Mouse (Mus musculus): ENCODE measurements around the gene Ehbp1. TPM values are rescaled to one million over a fixed set of nuclear protein-coding genes. Genes with fewer than 3 reads are reported as not detected.

The Ehbp1 gene
- total RNA-seq, 1 experiment from 2014 or later = 21.3 TPM

DNA sequence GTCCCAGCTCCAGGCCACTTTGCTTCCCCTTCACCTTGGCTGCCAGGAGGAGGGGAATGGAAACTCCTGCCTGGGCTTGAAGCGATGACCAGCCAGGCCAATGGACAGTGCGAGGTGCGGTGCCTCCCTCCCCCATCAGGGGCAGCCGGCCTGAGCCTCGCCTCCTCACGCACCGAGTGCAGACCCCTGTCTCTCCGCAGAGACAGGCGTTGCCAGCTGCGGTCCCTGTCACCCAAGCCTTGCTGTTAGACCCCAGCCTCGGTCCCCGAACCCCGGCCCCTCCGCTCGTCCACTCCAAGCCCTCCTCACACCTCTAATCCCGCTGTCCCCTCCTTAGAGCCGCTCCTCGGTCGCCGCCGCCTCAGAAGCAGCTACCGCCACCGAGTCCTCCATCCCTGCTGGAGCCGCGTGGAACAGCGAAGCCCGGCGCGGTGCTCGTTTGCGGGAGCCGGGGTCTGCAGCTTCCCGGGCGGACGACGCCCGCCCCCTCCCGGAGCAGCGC is 55.7 kb downstream of the Ehbp1 start:
- peak; percentile 74 for DNase-seq

- no peak for DNase-seq
These were observed 65.4 kb downstream of the Ehbp1 start for GRCm38 (mm10) chr11:22276656-22277055.

GRCm38 (mm10) chr11:22274144-22274543 is 67.9 kb downstream of the Ehbp1 start:
- DNase-seq = no peak

DNA sequence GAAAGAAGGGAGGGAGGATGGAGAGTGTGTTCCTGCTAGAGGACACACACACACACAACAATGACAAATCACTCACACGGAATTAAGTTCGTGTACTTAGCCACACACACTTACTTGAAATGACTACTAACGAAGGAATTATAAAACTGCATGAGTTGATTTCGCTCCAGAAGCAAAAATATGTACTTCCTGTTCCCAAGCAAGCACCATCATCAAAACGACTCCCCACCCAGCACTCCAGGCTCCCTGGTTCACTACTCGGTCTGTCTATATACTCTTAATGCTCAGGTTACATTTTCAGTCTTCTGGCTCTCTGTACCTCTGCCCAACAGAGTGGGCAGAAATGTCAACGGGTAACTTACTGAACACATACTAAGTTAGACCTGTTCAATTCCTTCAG is 68.7 kb downstream of the Ehbp1 start:
- DNase-seq = no peak

- no peak for DNase-seq
These were observed 70.2 kb downstream of the Ehbp1 start for GRCm38 (mm10) chr11:22271889-22272288.

DNA sequence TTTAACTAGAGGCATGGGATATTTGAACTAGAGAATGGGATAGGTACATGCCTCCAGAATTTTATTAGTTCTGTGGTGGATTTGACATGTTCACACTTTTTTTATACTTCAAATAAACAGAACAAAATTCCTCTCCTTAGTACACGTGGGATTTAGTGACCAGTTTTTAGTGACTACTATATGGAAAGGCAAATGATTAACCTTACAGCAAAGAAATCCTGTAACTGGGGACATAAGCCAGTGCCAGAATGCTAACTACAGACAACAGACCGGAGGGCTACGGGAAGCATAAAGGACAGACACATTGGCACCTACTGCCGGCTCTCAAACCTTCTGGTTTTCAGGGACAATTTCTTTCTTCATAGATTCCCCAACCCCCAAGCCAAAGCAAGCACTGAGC is 72.4 kb downstream of the Ehbp1 start:
- no peak for DNase-seq

DNA sequence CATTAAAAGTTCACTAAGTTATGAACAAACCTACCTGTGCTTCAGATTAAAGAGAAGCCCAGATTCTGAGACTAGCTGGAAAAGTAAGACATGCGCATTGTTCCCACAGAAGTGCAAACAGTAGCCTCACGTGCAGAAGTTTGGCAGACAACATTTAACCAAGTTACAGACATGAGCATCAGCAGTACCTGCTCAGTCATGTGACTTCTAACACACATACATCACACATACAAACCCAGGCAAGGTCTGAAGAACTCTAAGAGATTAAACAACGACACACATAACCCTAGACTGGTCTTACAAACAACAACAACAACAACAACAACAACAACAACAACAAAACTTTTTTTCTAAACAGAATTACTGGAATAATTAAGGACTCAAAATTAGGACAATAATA is 72.9 kb downstream of the Ehbp1 start:
- no peak for DNase-seq

- DNase-seq = no peak
These were observed 75.1 kb downstream of the Ehbp1 start for GRCm38 (mm10) chr11:22267014-22267413.

GRCm38 (mm10) chr11:22255418-22255817 is 86.7 kb downstream of the Ehbp1 start:
- no peak for DNase-seq

- DNase-seq = no peak
These were observed 92.7 kb downstream of the Ehbp1 start for GRCm38 (mm10) chr11:22249363-22249762.

DNA sequence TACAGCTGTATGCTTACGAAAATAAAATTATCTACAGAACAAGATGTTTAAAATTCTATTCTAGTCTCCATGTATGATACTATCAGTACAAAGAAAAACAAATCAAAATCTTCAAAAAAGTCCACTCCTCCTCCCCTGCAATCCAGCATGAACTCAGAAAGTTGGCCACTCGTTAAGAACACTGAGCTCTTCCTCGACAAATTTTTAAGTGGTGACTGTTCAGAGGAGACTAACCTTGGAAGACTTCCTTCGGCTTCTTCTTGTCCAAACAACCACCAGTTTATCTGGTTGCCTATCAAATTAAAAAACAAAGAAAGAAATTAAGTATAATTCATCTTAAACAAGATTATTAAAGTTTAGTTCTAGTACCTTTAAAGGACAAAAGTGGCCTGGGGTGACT is 94.4 kb downstream of the Ehbp1 start:
- no peak for DNase-seq

DNA sequence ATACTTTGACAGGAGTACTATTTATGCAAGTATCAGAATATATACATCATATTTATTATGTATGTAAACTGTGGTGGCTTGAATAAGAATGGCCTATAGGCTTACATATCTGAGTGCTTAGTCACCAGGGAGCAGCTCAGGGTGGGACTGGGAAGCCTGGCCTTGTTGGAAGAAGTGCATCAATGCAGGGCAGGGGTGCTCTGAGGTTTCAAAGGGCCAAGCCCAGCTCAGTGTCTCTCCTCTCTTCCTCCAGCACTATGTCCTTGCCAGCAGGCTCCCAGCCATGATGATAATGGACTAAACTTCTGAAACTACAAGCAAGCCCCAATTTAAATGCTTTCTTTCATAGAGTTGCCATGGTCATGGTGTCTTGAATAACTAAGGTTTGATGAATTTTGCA is 95.0 kb downstream of the Ehbp1 start:
- DNase-seq = no peak

DNA sequence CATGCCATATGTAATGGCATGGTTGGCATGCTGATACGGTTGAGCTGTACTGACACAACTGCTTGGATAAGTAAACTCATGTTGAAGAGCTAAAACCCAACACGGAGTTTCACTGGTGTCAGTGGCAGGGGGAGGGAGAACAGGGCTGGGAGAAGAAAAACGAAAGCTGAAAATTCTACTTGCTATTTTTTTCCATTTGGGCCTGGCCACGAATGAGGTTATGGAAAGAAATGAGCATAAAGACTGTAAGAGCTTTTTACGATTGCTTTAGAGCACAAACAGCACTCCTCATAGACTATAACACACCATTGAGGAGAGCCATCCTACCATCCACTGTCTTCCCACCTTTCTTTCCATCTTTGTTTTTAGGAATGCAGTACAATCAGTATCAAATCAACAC is 106.5 kb downstream of the Ehbp1 start:
- DNase-seq = no peak

DNA sequence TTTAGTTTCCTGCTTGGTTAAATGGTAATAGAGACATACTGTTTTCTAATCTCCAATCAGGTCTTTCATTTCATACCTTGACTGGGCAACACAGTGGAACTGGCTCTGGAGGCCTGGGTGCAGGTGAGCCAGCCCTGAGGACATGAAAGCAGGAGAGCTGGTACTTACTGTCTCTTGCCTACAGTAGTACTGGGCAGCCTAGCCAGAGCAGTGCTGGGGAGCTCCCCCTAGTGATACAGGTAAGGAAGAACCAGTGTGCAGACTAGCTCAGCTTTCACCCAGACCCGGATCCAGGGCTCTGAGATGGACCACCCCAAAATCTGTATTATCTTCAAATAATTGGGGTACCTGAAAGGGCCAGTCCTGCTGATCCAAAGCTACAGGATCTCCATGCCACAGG is 107.4 kb downstream of the Ehbp1 start:
- DNase-seq = no peak

GRCm38 (mm10) chr11:22230906-22231305 is 111.2 kb downstream of the Ehbp1 start:
- DNase-seq = no peak

DNA sequence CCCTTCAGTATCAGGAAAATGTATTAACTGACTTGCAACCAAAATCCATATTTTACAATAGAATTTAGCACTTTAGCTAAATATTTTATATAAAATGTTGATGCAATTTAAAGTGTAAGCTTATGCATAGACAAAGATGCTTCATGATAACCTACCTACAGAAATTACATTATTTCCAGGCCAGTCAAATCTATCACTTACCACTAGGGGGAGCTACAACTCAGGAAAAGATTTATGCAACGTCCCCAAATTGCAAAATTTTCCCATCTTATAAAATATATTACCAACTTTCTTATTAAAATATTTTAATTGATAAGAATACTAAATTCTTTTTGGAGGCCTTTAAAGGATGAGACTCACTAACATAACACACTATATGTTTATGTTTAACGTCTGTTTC is 116.5 kb downstream of the Ehbp1 start:
- peak; percentile 44 for DNase-seq

GRCm38 (mm10) chr11:22218222-22218621 is 123.9 kb downstream of the Ehbp1 start:
- DNase-seq = no peak

DNA sequence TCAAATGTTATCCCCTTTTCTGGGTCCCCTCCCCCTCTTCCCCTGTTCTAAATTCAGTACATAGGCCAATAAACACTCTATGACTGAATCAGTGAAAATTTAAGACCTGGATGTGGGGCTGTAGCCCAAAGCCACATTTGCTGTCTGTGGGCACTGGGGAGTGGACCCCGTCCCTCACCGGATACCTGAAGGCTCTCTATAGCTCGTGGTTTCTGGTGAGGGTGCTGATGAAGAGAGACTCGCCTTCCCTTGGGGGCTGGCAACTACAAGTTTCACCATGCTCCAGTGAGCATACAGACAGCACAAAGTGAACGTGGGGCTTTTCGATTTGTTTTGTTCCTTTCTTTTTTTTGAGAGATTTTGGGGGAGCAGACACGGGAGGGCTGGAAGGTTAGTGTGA is 125.2 kb downstream of the Ehbp1 start:
- DNase-seq = no peak

DNA sequence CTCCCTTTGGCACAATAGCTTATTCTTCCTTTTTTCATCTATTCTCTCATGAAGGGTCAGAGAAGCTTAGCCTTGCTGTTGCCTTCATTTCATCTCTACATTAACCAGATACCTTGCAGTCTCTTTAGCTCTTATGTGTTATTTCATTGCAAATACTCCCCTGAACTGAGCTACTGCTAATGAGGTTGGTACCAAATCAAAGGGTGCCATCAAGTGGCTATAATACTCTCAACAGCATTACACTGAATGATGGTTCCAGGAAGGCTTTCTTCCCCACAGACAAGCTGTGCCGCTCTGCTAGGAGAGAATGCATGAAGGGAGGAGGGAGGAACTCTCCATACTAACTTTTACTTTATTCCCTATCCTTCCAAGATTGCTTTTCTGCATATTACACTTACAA is 135.5 kb downstream of the Ehbp1 start:
- no peak for DNase-seq

GRCm38 (mm10) chr11:22206191-22206590 is 135.9 kb downstream of the Ehbp1 start:
- DNase-seq = no peak

DNA sequence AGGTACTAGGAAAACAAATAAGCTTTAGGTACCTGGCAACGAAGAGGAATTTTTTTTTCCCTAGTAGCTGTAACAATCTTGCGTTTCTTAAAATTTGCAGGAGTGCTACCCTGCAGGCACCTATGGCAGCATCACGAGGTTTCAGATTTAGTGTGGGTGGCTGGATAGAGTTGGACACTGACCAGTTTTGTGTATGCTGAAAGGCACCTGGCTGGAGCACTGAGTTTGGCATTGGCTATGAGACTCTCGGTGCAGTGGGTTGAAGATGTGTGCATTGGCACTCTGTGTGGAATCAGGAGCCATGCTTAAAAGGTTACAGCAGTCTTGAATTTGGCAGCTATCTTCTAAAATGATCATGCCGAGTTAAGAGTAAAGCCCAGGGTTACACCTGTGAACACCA is 138.7 kb downstream of the Ehbp1 start:
- DNase-seq = no peak

DNA sequence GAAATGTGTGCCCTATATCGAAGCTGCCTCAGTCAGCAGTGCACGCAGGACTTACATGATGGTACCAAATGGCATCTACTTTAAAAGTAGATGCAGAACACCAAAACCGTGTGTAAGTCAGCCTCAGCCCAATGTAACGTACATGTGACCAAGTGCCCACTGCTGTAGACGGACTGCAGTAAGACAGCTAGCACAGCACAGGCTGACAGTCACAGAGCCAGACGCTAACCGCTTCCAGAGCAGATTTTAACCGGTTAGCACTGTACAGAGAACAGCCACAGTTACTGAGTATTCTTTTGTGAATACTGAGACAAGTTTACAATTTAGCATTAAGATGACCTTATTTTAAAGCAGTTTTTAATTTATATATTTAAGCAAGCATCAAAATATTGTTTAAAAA is 141.0 kb downstream of the Ehbp1 start:
- no peak for DNase-seq

DNA sequence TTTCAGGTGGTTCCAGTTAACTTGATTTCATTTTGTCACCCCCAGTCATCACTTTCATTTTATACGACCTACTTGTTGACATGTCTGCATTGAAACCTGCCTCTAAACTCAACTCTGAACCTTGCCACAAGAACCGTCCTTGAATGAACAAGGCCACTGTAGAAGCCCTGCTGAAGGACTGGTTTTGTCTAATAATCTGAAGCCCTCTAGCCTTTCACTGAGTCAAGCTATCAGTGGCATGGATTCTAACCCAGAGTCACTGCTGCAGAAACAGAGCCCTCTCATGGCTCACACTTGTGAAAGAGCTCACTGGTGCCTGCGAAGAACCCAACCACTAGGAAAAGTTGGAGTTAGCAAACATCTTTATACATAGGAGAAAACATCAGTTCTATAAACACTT is 142.2 kb downstream of the Ehbp1 start:
- no peak for DNase-seq

- no peak for DNase-seq
These were observed 143.7 kb downstream of the Ehbp1 start for GRCm38 (mm10) chr11:22198406-22198805.

GRCm38 (mm10) chr11:22197935-22198334 is 144.2 kb downstream of the Ehbp1 start:
- peak; percentile 10 for DNase-seq
